Mouse (Mus musculus) lung, embryonic 15.5 days (tissue): Measurements from ENCODE around the gene Serpina12. TPM values are rescaled to one million over a fixed set of nuclear protein-coding genes. Genes with fewer than 3 reads are reported as not detected.

Experiments used
- ATAC-seq: fragments of 200-750 bp; cut with Nextera tagmentation; 2 replicates; pipeline ENCODE4 v1.8.0; 2017; ENCODE audit warnings: moderate number of reproducible peaks, borderline replicate concordance; ENCODE audit not compliant: low FRiP score, low TSS enrichment; ENCODE audit errors: extremely low read depth
- H3K27ac ChIP-seq: fragments of 300-500 bp; sonication (generic); 2 replicates; pipeline ENCODE4 v1.5.1; 2015; ENCODE audit warnings: moderate library complexity, mild to moderate bottlenecking, inconsistent platforms
- H3K27me3 ChIP-seq: fragments of 300-500 bp; sonication (generic); 2 replicates; pipeline ENCODE4 v1.6.1; 2015; ENCODE audit warnings: inconsistent platforms
- H3K36me3 ChIP-seq: fragments of 300-500 bp; sonication (generic); 2 replicates; pipeline ENCODE4 v1.6.1; 2015; ENCODE audit warnings: inconsistent platforms
- H3K4me1 ChIP-seq: fragments of 300-500 bp; sonication (generic); 2 replicates; pipeline ENCODE4 v1.6.1; 2015; ENCODE audit warnings: inconsistent platforms
- H3K4me2 ChIP-seq: fragments of 300-500 bp; sonication (generic); 2 replicates; pipeline ENCODE4 v1.6.1; 2015; ENCODE audit warnings: inconsistent platforms, mild to moderate bottlenecking, moderate library complexity
- H3K4me3 ChIP-seq: fragments of 300-500 bp; sonication (generic); 2 replicates; pipeline ENCODE4 v1.5.1; 2015; ENCODE audit warnings: mild to moderate bottlenecking, inconsistent platforms
- H3K9ac ChIP-seq: fragments of 300-500 bp; sonication (generic); 2 replicates; pipeline ENCODE4 v1.6.1; 2015; ENCODE audit warnings: inconsistent platforms
- H3K9me3 ChIP-seq: fragments of 300-500 bp; sonication (generic); 2 replicates; pipeline ENCODE4 v1.6.1; 2016; ENCODE audit warnings: inconsistent platforms
- WGBS: fragments of 180-500 bp; shearing (Covaris S2); methylation state at CpG from one replicate; pipeline ENCODE4 v1.1.7; 2015; 5-methylcytosine and 5-hydroxymethylcytosine counted together
- polyA plus RNA-seq: library from polyadenylated mRNA; unstranded; fragments of >200 nt; fragmentation: Nextera tagmentation; extraction: Ambion mirVana; gene quantifications from 2 replicates; pipeline ENCODE4 v1.2.1, GENCODE M21; 2015

Serpina12 gene
- polyA plus RNA-seq, 1 experiment from 2014 or later = not detected

DNA sequence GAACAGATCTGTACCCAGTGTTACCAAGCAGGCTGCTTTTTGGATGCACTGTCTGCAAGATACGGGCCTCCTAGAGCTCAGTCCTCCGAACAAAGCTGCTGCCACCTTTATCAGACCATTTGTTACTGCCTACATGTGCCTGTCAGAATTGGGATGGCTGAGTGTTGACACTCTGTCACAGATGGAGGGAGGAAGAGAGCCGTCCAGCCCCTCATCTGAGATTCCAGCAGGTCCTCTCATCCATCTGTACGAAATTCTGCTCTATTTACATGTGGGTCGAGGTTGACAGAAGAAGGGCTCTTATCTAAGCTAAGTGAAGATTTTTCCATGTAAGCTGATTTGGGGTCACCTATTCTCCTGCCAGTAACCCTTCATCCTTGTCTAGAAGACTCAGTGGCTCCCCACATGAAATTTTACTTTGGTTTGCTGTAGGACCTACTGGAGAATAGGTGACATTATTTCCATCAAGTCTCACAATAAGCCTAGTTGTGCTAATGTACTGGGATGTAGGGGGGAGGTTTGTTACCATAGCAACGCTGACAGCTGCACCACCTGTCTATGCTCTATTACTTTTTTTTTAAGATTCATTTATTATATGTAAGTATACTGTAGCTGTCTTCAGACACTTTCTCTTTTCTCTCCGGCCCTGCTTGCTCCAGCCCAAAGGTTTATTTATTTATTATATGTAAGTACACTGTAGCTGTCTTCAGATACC is 62.4 kb downstream of the Serpina12 start:
- H3K27me3 ChIP-seq = no peaks in the 10 kb centered on the region
- no peaks in the 10 kb centered on the region for H3K36me3 ChIP-seq
- H3K4me2 ChIP-seq = no peak overlapping the region
- H3K4me1 ChIP-seq = no peaks in the 10 kb centered on the region
- H3K9me3 ChIP-seq = no peaks in the 10 kb centered on the region
- ATAC-seq = no peak
- 29% methylated on average over 7 of the region's 7 CpGs for WGBS
- H3K4me3 ChIP-seq = no peak overlapping the region
- H3K27ac ChIP-seq = no peak overlapping the region
- H3K9ac ChIP-seq = no peak overlapping the region

Other genes starting within 250 kb of the Serpina12 start
- 0.77 and 5.5 TPM in 2 replicates for gene Serpina1b, start 214.1 kb downstream of the Serpina12 start, polyA plus RNA-seq
- gene Serpina1a, start 180.9 kb downstream of the Serpina12 start, polyA plus RNA-seq = 0.51 and 4.1 TPM in 2 replicates
- 0.36 and 1.8 TPM in 2 replicates for gene Serpina1c, start 139.6 kb downstream of the Serpina12 start, polyA plus RNA-seq
- 0.40 and 1.1 TPM in 2 replicates for gene Serpina1e, start 85.5 kb downstream of the Serpina12 start, polyA plus RNA-seq
- gene Serpina11, start 54.5 kb downstream of the Serpina12 start, polyA plus RNA-seq = not detected in 2 replicates
- gene Serpina9, start 30.7 kb downstream of the Serpina12 start, polyA plus RNA-seq = 0.24 and 0.32 TPM in 2 replicates
- 0.06 TPM in 1 of 2 replicates, not detected in the other for gene Serpina5, start 56.7 kb upstream of the Serpina12 start, polyA plus RNA-seq
- gene Serpina3a, start 68.3 kb upstream of the Serpina12 start, polyA plus RNA-seq = not detected in 2 replicates
- not detected in 2 replicates for gene Serpina3b, start 83.6 kb upstream of the Serpina12 start, polyA plus RNA-seq
- 0.12 TPM in 1 of 2 replicates, not detected in the other for gene Serpina3c, start 109.4 kb upstream of the Serpina12 start, polyA plus RNA-seq
- 0.15 TPM in 1 of 2 replicates, not detected in the other for gene Serpina3f, start 170.1 kb upstream of the Serpina12 start, polyA plus RNA-seq
- gene Serpina3g, start 191.8 kb upstream of the Serpina12 start, polyA plus RNA-seq = 1.6 and 4.4 TPM in 2 replicates
- gene Serpina3i, start 218.7 kb upstream of the Serpina12 start, polyA plus RNA-seq = 0.19 and 0.65 TPM in 2 replicates